Mouse (Mus musculus) lung, postnatal 14 days (tissue): ENCODE results near the gene Tnrc6a.

Experiments
- DNase-seq: peaks from one replicate; pipeline ENCODE4 v3.0.0; 2021

Gene Tnrc6a

GRCm38 (mm10) chr7:123193201-123193600, 69.5 kb downstream of the Tnrc6a start:
- no peak for DNase-seq

GRCm38 (mm10) chr7:123194696-123195095, 71.0 kb downstream of the Tnrc6a start:
- no peak for DNase-seq

DNA sequence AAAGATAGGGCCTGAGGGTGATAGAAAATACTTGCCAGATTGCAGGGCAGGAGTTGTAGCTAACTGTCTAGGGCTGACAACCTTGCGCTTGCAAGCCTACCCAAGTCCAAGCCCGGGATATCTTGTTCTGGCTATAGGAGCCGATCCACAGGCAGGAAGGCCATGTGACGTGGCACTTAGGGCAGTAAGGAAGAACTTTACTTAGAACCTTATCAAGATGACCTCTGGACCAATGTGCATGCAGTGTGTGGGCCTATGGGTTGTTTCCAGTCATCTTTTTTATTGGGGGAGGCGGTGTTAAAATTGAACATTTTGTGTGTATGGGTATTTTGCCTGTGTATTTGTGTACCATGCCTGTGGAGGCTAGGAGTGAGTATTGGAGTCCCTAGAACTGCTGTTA, 72.7 kb downstream of the Tnrc6a start:
- DNase-seq = no peak

DNA sequence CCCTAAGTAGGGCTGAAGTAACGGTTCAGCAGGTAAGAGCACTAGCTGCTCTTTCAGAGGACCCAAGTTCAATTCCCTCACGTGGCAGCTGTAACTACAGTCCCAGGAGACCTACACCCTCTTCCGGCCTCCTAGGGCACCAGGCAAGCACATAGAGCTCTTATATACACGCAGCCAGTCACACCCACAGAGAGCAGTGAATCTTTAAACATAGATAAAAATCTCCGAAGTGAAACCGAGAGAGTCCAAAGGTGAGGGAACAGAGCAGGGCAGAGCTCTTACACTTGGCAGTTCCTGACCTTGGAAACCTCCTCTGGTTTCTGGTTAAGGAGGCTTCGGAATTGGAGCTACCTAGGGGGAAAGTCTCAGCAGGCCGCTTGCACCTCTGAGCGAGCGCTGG, 75.0 kb downstream of the Tnrc6a start:
- DNase-seq = no peak

DNA sequence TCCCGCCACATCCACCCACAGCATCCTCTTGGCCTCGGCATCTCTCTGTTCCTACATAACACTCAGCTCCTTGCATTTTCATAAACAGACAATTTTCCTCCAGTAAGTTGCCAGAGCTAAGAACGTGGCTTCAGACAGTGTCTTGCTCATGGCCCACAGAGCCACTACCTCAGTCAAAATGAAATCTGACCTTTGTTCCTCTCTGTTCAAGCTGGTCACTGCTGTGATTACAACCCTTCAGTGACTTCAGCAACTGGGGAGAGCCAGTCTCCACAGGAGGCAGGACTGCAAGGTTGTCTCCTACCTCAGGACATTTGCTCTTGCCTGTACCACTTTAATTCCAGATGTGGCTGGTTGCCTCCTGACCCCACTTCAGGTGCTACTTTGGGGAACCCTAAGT, 75.5 kb downstream of the Tnrc6a start:
- no peak for DNase-seq

DNA sequence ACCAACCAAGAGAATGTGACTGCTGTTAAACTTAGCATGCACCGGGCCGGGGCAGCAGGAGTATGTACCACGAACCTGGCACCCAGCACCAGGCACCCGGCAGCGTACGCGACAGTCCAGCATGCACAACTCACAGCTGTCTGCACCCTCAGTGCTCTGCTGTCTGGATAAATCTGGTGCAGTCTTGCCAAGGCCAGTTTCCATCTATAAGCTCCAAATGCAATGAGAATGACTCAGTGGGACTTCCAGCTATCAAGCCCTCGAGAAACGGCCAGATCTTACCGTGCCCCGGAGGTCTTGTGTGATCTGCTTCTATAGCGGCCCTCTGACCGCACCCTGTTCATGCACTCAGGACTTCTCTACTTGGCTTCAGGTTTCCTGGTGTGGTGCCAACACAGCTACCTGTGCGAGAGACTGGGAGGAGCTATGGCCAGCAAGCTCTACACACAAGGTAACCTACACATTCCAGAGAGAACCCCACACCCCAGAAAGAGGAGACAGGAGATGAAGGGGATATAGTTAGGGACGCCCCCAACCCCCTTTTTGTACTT, 76.0 kb downstream of the Tnrc6a start:
- peak; percentile 17 for DNase-seq

DNA sequence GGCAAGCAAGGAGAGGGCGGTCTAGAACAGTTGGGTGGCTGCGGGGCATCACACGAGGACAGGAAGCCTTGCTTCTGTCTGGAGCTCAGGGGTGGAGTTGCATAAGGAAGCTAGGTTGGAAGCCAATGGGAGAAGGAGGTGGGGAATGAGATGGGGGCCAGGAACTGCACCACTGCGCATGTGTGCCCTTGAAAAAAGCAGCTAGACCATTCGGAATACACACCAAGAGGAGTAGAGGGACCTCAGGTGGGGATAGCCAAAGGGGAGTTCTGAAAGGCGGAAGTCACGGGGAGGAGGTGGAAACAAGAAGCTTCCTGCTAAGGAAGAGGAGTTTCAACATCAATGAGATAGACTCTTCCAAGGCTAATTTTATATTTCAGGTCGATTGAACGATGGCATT, 77.0 kb downstream of the Tnrc6a start:
- DNase-seq = no peak

DNA sequence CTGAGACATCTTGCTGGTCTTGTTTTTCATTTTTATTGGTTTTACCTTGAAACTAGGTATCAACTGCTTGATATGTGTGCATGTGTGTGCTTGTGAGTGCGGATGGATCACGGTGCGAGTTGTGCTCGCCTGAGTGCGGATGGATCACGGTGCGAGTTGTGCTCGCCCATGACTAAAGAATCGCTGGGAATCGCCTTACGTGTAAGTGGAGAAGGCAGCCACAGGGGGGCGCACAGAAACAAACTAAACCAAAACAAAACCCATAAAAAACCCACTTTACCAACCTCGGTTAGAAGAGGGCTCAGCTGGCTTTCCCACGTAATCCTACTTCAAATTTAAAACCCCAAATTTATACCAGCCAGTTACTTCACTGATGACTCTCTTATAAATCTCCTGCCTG, 81.6 kb downstream of the Tnrc6a start:
- peak; percentile 62 for DNase-seq

DNA sequence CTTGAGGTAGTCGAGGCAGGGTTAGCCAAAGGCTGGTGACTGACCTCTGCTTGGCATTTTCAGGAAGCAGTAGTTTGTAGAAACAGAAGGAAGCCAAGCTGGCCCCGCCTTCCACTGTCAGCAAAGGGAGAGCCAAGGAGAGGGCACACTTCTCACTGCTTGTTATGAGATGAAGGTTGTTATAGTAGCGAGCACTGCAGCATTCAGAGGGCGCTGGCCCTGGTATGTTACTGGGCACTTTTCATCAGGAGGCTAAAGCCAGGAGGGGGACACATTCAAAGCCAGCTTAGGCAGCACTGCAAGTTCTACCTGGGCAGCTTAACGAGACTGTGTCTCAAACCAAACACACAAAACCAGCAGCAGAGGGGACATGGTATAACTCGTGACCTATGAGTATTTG, 83.9 kb downstream of the Tnrc6a start:
- DNase-seq = no peak

DNA sequence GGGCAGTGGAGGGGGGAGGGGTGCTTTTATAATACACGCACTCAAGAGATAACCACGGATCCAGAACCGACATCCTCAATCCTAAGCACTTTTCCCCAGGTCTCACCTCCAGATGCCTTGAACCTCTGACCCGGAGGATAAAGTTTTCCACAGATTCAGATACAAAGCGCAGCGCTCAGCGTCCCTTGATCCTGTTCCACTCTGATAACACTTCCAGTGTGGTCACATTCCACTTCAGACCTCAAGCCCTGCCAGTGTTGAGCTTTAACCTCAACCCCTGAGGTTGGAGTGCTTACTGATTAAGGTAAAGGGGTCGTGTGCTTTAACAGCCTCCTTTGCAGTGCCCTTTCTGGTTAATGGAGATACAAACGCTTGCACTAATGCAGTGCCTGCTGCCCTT, 86.2 kb downstream of the Tnrc6a start:
- DNase-seq = no peak

- DNase-seq = no peak
Observed at GRCm38 (mm10) chr7:123211461-123211860, 87.8 kb downstream of the Tnrc6a start.

- DNase-seq = no peak
Observed at GRCm38 (mm10) chr7:123212316-123212715, 88.6 kb downstream of the Tnrc6a start.

DNA sequence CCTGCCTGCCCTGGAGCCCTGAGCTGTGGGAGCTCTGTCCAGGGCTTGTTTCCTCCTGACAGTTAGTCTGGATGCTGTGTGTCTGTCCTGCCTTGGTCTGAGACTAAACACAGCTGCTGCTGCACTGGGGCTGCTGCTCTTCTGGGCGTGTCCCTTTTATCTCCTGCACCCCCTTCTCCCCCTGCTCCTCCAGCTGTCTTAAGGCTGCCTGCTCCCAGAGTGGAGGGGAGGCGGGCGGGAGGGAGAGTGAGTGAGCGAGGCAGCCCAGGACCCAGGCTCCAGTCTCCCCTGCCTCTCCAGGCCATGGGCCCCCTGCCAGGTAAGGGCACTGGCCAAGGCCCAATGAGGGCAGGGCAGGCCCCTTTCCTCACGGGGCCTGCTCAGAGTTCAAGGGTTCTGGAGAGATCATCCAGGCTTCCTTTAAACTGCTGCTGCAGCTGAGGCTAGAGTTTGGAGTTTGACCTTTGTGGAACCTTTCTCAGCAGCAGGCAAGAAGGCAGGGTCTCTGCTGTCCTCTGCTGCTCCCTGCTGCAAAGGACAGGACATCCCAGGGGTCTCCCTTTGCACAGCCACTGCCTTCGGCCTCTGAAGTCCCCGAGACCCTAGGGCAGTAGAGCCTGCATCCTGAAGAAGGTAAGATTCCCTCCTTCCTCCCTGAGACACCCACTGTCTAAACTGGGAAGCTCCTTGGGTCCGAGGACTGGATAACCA, 90.8 kb downstream of the Tnrc6a start, which contains the start of gene Slc5a11:
Gene Slc5a11, plus strand, starts transcription at position 416 of the 711 bp plus-strand sequence.
- DNase-seq = no peak

DNA sequence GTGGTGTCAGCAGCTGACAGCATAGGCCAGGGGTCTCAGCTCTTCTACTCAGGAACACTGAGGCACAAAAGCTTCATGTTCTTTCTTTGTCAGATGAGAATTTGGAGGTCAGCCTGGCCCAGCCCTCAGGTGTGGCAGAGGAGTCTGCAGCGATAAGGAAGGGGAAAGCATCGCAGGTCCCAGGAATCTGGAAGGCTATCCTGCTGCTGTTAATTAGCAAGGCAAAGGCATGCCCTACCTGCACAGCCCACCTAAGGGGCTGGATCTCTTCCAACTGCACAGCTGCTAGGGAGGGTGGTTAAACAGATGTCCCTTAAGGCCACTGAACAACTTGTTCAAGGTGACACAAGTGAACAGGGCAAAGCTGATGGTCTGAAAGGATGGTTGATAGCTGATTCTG, 91.5 kb downstream of the Tnrc6a start:
- DNase-seq = no peak

GRCm38 (mm10) chr7:123217448-123218354, 94.0 kb downstream of the Tnrc6a start:
- no peak for DNase-seq

DNA sequence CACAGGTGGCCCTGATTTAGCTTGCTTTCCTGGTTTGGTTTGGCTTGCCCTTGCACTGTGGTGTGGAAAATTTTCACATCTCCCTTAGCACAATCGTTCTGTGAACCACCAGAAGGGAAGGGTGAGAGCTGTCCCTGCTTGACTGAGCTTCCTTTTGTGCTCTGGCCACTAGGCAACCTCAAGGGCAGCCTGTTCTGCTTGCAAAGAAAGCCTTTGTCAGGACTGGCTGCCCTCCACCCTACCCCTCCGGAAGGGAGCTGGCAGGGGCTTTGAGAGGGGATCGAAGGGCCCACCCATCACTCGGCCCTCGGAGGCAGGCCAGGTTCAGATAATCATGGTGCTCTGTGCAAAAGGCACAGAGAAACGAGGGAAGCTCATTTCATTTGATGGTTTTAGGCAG, 94.9 kb downstream of the Tnrc6a start:
- DNase-seq = no peak

GRCm38 (mm10) chr7:123219781-123220632, 96.3 kb downstream of the Tnrc6a start:
- DNase-seq = no peak

GRCm38 (mm10) chr7:123220633-123220942, 96.9 kb downstream of the Tnrc6a start:
- no peak for DNase-seq

DNA sequence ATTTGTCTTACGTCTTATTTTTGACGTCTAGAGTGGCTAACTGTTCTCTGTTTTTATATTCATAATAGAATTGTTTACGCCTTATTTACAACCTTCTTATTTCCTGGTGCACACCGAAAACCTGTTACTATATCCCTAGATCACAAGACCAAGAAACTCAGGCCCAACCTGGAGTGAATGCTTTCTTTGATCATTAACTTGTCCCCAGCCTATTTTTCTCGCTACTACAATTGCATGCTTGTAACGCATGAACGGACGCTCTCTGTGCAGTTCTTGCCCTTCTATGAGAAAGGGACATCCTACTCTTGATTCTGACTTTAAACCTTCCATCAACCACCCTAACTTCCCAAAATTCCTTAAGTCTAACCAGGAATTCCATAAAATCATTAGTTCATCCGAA, 100.4 kb downstream of the Tnrc6a start:
- DNase-seq = no peak

DNA sequence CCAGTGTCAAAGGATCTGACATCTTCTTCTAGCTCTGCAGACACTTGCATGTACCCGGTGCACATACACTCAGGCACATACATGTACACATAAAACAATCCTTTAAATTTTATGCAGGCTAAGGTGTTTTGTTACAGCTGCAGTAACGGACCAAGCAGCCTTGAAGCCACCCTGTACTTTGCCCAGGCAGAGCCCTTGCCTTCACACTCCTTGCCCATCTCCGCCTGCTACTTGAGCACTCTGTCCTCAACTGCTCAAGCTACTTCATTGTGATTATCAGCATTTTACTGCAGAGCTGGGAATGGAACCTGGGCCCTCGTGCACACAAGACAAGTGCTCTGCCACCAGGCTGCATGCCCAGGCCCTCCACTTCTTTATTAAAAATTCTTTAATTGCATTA, 101.5 kb downstream of the Tnrc6a start:
- DNase-seq = no peak

GRCm38 (mm10) chr7:123235449-123235848, 111.8 kb downstream of the Tnrc6a start:
- peak; percentile 38 for DNase-seq

GRCm38 (mm10) chr7:123238621-123239020, 114.9 kb downstream of the Tnrc6a start:
- no peak for DNase-seq

DNA sequence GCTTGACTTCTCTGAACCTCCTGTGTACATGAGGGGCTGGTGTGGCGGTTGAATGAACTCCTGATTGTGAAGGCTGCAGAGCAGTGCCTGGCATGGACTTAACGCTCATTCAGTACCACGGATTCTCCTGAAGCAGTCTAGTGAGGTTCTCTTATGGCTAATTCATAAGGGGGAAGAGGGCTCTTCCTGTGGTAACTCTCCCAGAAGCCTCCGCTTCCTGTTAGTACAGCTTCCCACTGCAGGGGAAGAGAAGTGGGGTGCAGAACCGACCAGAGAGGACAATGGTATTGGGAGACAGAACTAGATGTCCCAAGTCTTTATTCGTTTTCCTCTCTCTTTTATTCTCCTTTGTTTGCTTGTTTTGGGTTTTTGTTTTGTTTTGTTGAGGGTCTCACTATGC, 116.4 kb downstream of the Tnrc6a start:
- no peak for DNase-seq
